Mouse (Mus musculus): ENCODE data around the gene Cldn22. TPM values are rescaled to one million over a fixed set of nuclear protein-coding genes. Genes with fewer than 3 reads are reported as not detected.

Cldn22 gene
- not detected in 2 replicates for polyA plus RNA-seq (2015; fragmentation: Nextera tagmentation; extraction: Ambion mirVana)

- WGBS = 56% methylated on average over 13 of the region's 13 CpGs
- peaks cover 7% of the 10 kb centered on the region for H3K36me3 ChIP-seq
- ATAC-seq (ENCODE audit: insufficient number of reproducible peaks, low FRiP score, low TSS enrichment, low read depth) = no peak
- no peak within 1 kb of the TSS for H3K27ac ChIP-seq (replicated peaks)
- H3K9me3 ChIP-seq (replicated peaks) = no peaks in the 10 kb centered on the region
- H3K4me3 ChIP-seq (replicated peaks) = no peak within 1 kb of the TSS
- peaks cover 9% of the 10 kb centered on the region; the same call in 1 of the 2 replicates for H3K4me1 ChIP-seq
- no peaks in the 10 kb centered on the region for H3K27me3 ChIP-seq
- H3K9ac ChIP-seq = no peak within 1 kb of the TSS
- no peak within 1 kb of the TSS for H3K4me2 ChIP-seq (replicated peaks)
Measured at GRCm38 (mm10) chr8:47824182-47824581, at the start of gene Cldn22. Cldn22 (plus strand) TSS chr8:47824482.

- 89% methylated on average over 7 of the region's 7 CpGs for WGBS
- Histone ChIP-seq H3K27ac (replicated peaks) (no peak overlapping the region), H3K36me3 (no peaks in the 10 kb centered on the region), H3K9ac (no peak overlapping the region), H3K4me1 (no peaks in the 10 kb centered on the region), H3K27me3 (no peaks in the 10 kb centered on the region), H3K4me3 (replicated peaks) (no peak overlapping the region), H3K4me2 (replicated peaks) (no peak overlapping the region), H3K9me3 (replicated peaks) (no peaks in the 10 kb centered on the region)
- ATAC-seq (ENCODE audit: insufficient number of reproducible peaks, low FRiP score, low TSS enrichment, low read depth) = no peak
Measured at GRCm38 (mm10) chr8:47777415-47777814, 46.9 kb upstream of the Cldn22 start.

DNA sequence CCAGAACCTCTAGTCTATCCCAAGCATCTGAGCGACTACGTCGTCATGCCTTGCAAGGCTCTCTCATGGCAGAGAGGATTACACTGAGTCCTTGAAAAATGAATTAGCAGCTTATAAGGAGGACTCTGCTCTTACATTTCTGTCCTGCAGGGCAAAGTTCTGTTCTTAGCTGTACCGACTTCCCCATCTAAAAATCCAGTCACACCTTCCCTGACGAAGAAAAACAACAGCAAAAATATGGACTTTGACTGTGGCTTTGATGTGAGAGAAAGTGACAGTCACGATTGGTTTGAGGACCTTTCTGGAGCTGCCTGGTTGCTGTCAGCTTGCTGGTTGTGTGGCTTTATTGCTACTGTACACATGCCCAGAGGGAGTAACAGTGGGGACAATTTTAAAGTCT, 44.7 kb upstream of the Cldn22 start:
- Histone ChIP-seq H3K4me3 (replicated peaks) (no peak overlapping the region), H3K27me3 (no peaks in the 10 kb centered on the region), H3K4me2 (replicated peaks) (no peak overlapping the region), H3K36me3 (no peaks in the 10 kb centered on the region), H3K9ac (no peak overlapping the region), H3K9me3 (replicated peaks) (no peaks in the 10 kb centered on the region), H3K4me1 (no peaks in the 10 kb centered on the region), H3K27ac (replicated peaks) (no peak overlapping the region)
- ATAC-seq (ENCODE audit: insufficient number of reproducible peaks, low FRiP score, low TSS enrichment, low read depth) = no peak
- WGBS = 70% methylated on average over 6 of the region's 6 CpGs

GRCm38 (mm10) chr8:47781881-47782280, 42.4 kb upstream of the Cldn22 start:
- Histone ChIP-seq H3K4me2 (replicated peaks) (no peak overlapping the region), H3K4me1 (no peaks in the 10 kb centered on the region), H3K9ac (no peak overlapping the region), H3K9me3 (replicated peaks) (no peaks in the 10 kb centered on the region), H3K36me3 (no peaks in the 10 kb centered on the region), H3K27me3 (no peaks in the 10 kb centered on the region), H3K4me3 (replicated peaks) (no peak overlapping the region), H3K27ac (replicated peaks) (no peak overlapping the region)
- ATAC-seq (ENCODE audit: insufficient number of reproducible peaks, low FRiP score, low TSS enrichment, low read depth) = no peak
- WGBS = 91% methylated on average over 4 of the region's 4 CpGs

GRCm38 (mm10) chr8:47783544-47783943, 40.7 kb upstream of the Cldn22 start:
- Histone ChIP-seq H3K4me2 (replicated peaks) (no peak overlapping the region), H3K9ac (no peak overlapping the region), H3K4me3 (replicated peaks) (no peak overlapping the region), H3K27ac (replicated peaks) (no peak overlapping the region), H3K27me3 (no peaks in the 10 kb centered on the region), H3K4me1 (no peaks in the 10 kb centered on the region), H3K36me3 (no peaks in the 10 kb centered on the region), H3K9me3 (replicated peaks) (no peaks in the 10 kb centered on the region)
- 91% methylated on average over 2 of the region's 2 CpGs for WGBS
- no peak for ATAC-seq (ENCODE audit: insufficient number of reproducible peaks, low FRiP score, low TSS enrichment, low read depth)

- WGBS = 88% methylated on average over 6 of the region's 6 CpGs
- Histone ChIP-seq H3K4me3 (replicated peaks) (no peak overlapping the region), H3K27me3 (no peaks in the 10 kb centered on the region), H3K9ac (no peak overlapping the region), H3K36me3 (no peaks in the 10 kb centered on the region), H3K4me1 (no peaks in the 10 kb centered on the region), H3K27ac (replicated peaks) (no peak overlapping the region), H3K9me3 (replicated peaks) (no peaks in the 10 kb centered on the region), H3K4me2 (replicated peaks) (no peak overlapping the region)
- ATAC-seq (ENCODE audit: insufficient number of reproducible peaks, low FRiP score, low TSS enrichment, low read depth) = no peak
Measured at GRCm38 (mm10) chr8:47783944-47784343, 40.3 kb upstream of the Cldn22 start.

- WGBS = 86% methylated on average over 7 of the region's 7 CpGs
- no peaks in the 10 kb centered on the region for H3K27me3 ChIP-seq
- no peak for ATAC-seq (ENCODE audit: insufficient number of reproducible peaks, low FRiP score, low TSS enrichment, low read depth)
- no peaks in the 10 kb centered on the region for H3K36me3 ChIP-seq
- no peak overlapping the region for H3K9ac ChIP-seq
- no peak overlapping the region for H3K4me3 ChIP-seq (replicated peaks)
- H3K27ac ChIP-seq (replicated peaks) = no peak overlapping the region
- H3K4me1 ChIP-seq = no peaks in the 10 kb centered on the region
- no peak overlapping the region for H3K4me2 ChIP-seq (replicated peaks)
- no peaks in the 10 kb centered on the region for H3K9me3 ChIP-seq (replicated peaks)
Measured at GRCm38 (mm10) chr8:47784436-47784835, 39.8 kb upstream of the Cldn22 start.

DNA sequence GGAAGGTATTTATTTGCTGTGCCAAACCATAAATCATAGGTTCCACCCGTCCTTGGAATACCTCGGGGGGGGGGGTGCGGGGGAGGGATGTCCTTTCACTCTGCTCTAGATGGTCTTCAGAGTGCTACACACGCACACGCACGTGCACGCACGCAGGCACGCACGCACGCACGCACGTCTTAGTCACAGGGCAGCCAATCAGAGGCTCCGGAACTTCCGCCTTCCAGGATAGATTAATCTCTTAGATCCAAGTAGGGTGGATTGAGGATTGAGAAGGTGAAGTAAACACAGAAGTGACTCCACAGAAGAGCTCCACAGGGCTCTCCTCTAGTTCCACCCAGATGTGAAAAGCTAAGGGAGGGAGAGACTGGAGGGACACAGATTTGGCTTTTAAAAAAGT, 38.0 kb upstream of the Cldn22 start:
- 93% methylated on average over 15 of the region's 15 CpGs for WGBS
- Histone ChIP-seq H3K36me3 (no peaks in the 10 kb centered on the region), H3K27ac (replicated peaks) (no peak overlapping the region), H3K4me3 (replicated peaks) (no peak overlapping the region), H3K4me1 (no peaks in the 10 kb centered on the region), H3K9me3 (replicated peaks) (no peaks in the 10 kb centered on the region), H3K4me2 (replicated peaks) (no peak overlapping the region), H3K9ac (no peak overlapping the region), H3K27me3 (no peaks in the 10 kb centered on the region)
- no peak for ATAC-seq (ENCODE audit: insufficient number of reproducible peaks, low FRiP score, low TSS enrichment, low read depth)

DNA sequence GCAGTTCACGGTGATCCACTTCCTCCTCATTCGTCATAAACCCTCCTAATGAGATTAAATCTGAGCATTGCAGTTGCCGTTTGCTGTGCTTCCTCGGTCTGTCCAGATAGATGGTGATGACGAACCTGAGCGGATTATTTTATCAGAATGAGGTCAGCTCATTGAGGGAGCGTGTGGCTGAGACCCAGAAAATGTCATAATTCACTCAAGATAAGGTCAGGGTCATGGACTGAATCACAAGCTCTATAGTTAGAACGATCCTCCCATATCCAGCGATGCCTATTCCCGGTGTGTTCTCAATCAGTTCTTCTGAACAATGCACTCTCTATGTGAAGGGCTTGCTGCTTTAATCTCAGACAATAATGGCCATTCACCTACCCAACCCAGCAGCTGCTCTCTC, 36.6 kb upstream of the Cldn22 start:
- Histone ChIP-seq H3K27ac (replicated peaks) (no peak overlapping the region), H3K36me3 (no peaks in the 10 kb centered on the region), H3K4me1 (no peaks in the 10 kb centered on the region), H3K9me3 (replicated peaks) (no peaks in the 10 kb centered on the region), H3K4me3 (replicated peaks) (no peak overlapping the region), H3K9ac (no peak overlapping the region), H3K4me2 (replicated peaks) (no peak overlapping the region), H3K27me3 (no peaks in the 10 kb centered on the region)
- ATAC-seq (ENCODE audit: insufficient number of reproducible peaks, low FRiP score, low TSS enrichment, low read depth) = no peak
- WGBS = 34% methylated on average over 10 of the region's 10 CpGs

DNA sequence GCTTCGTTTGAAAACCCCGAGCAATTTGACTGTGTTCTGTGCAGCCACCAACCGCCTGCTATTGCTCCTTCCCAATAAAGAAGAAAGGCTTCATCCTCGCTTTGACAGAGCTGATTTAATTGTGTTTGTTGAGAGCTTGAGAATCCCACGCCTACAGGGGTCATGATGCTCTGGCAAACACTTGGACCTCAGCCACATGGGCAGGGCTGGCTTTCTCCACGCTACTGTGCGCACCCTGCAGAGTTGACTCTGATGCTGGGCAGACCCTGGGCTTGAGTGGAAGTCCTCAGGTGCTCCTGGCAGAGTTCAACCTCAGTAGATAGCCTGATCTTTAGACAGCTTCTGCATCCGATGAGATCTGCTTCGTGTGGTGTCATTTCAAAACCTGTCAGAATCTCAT, 32.3 kb upstream of the Cldn22 start:
- no peak overlapping the region for H3K27ac ChIP-seq (replicated peaks)
- H3K9me3 ChIP-seq (replicated peaks) = no peaks in the 10 kb centered on the region
- WGBS = 57% methylated on average over 9 of the region's 9 CpGs
- no peaks in the 10 kb centered on the region for H3K27me3 ChIP-seq
- H3K9ac ChIP-seq = no peak overlapping the region
- H3K4me1 ChIP-seq = no peaks in the 10 kb centered on the region
- no peaks in the 10 kb centered on the region for H3K36me3 ChIP-seq
- no peak overlapping the region for H3K4me3 ChIP-seq (replicated peaks)
- H3K4me2 ChIP-seq (replicated peaks) = no peak overlapping the region
- no peak for ATAC-seq (ENCODE audit: insufficient number of reproducible peaks, low FRiP score, low TSS enrichment, low read depth)

DNA sequence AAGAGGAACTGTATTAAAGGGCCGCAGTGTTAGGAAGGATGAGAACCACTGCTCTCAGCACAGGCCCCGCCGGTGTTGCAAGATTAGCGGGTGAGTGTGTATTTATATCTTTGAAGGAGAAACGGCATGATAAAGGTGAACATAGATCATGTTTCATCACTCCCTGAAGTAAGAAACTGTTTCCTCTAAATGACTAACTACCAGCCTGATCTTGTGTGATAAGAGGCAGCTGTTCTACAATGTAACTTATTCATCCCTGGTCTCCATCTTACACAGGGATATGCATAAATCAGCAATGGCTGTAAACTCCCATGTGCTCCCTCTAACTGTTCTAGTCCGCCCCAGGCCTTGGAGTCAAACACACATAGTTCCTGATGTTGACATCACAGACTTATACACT, 24.8 kb upstream of the Cldn22 start:
- no peak overlapping the region for H3K4me3 ChIP-seq (replicated peaks)
- WGBS = 72% methylated on average over 6 of the region's 6 CpGs
- no peak for ATAC-seq (ENCODE audit: insufficient number of reproducible peaks, low FRiP score, low TSS enrichment, low read depth)

DNA sequence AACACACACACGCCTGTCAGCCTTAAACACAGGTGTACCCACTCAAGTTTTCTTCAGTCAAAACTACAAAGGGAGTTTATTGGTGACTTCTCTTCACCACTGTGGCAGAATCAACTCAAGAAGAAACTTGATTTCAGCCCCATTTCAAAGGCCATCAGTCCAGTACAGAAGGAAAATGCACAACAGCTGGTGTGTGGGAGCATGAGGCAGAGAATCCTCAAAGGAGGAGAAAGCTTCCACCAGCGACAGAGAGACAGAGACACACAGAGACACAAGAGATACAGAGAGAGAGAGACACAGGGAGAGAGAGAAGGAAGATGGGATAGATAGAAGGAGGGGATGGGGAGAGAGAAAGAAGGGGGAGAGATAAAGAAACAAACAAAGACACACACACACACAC, 21.9 kb upstream of the Cldn22 start:
- H3K27me3 ChIP-seq = no peaks in the 10 kb centered on the region
- no peak overlapping the region for H3K9ac ChIP-seq
- no peaks in the 10 kb centered on the region for H3K9me3 ChIP-seq (replicated peaks)
- WGBS = 77% methylated on average over 2 of the region's 2 CpGs
- H3K4me1 ChIP-seq = no peaks in the 10 kb centered on the region
- no peak overlapping the region for H3K4me2 ChIP-seq (replicated peaks)
- ATAC-seq (ENCODE audit: insufficient number of reproducible peaks, low FRiP score, low TSS enrichment, low read depth) = no peak
- H3K4me3 ChIP-seq (replicated peaks) = no peak overlapping the region
- no peak overlapping the region for H3K27ac ChIP-seq (replicated peaks)
- no peaks in the 10 kb centered on the region for H3K36me3 ChIP-seq

More for the DNA sequence above, 24.8 kb upstream of the Cldn22 start:
- H3K27ac ChIP-seq (replicated peaks) = no peak overlapping the region
- H3K4me1 ChIP-seq = no peaks in the 10 kb centered on the region
- no peaks in the 10 kb centered on the region for H3K27me3 ChIP-seq
- no peak overlapping the region for H3K4me2 ChIP-seq (replicated peaks)
- no peaks in the 10 kb centered on the region for H3K9me3 ChIP-seq (replicated peaks)
- no peaks in the 10 kb centered on the region for H3K36me3 ChIP-seq
- H3K9ac ChIP-seq = no peak overlapping the region

All from embryonic facial prominence, embryonic 15.5 days (tissue).